ENCODE assay signal across 8 mouse cellular contexts in genomic region chr1:163995609-163995913, GRCm38 (mm10). TPM values are rescaled to one million over a fixed set of nuclear protein-coding genes. Genes with fewer than 3 reads are reported as not detected.
DNase-seq lines count a peak whose midpoint lies in the region; ATAC-seq and TF ChIP-seq lines count a peak whose summit lies in the region.

No protein-coding gene starts in this region.

- TF ChIP-seq POLR2A in olfactory bulb, adult 2 months (IDR thresholded peaks at IDR 0.05; ENCODE audit: insufficient read depth, low read depth, low read length): no peak

- no peak for DNase-seq in lung, embryonic 14.5 days
- DNase-seq in lung, postnatal 10 days: no peak
- no peak for DNase-seq in forebrain, embryonic 11.5 days (ENCODE audit: low spot score)
- no peak for DNase-seq in kidney, postnatal 36 days
- DNase-seq in cerebellum, adult 9-10 months: no peak

- H3K9ac ChIP-seq in lung, embryonic 14.5 days: peak overlapping the region; percentile 84
- no peak overlapping the region; the same call in 1 of the 2 replicates for H3K9ac ChIP-seq in forebrain, embryonic 11.5 days (ENCODE audit: low read length)
- no peak overlapping the region; the same call in 1 of the 2 replicates for H3K9ac ChIP-seq in limb, embryonic 13.5 days

- no peak for TF ChIP-seq CTCF in lung, embryonic 14.5 days (IDR thresholded peaks at IDR 0.05; ENCODE audit: low read depth)
- no peak for TF ChIP-seq CTCF in olfactory bulb, adult 2 months (IDR thresholded peaks at IDR 0.05; ENCODE audit: insufficient read depth, low read depth, low read length)

- H3K4me1 ChIP-seq in lung, embryonic 14.5 days (ENCODE audit: insufficient read depth): no peaks in the 10 kb centered on the region
- no peaks in the 10 kb centered on the region; the same call in 1 of the 2 replicates for H3K4me1 ChIP-seq in forebrain, embryonic 11.5 days (replicated peaks; ENCODE audit: control insufficient read depth, insufficient read depth, low read length)
- peaks cover 9% of the 10 kb centered on the region for H3K4me1 ChIP-seq in limb, embryonic 13.5 days
- no peaks in the 10 kb centered on the region for H3K4me1 ChIP-seq in olfactory bulb, adult 2 months (ENCODE audit: control insufficient read depth, insufficient read depth, low read length)

- peak overlapping the region; percentile 68 for H3K4me3 ChIP-seq in lung, embryonic 14.5 days (ENCODE audit: low read depth, low read length)
- H3K4me3 ChIP-seq in forebrain, embryonic 11.5 days (ENCODE audit: low read depth, low read length): peak overlapping the region; percentile 68
- peak overlapping the region; percentile 79 for H3K4me3 ChIP-seq in limb, embryonic 13.5 days
- H3K4me3 ChIP-seq in olfactory bulb, adult 2 months (ENCODE audit: insufficient read depth, low read depth, low read length): peak overlapping the region; percentile 34; the same call in 1 of the 2 replicates

- no peaks in the 10 kb centered on the region for H3K27me3 ChIP-seq in lung, embryonic 14.5 days (ENCODE audit: insufficient read depth, low read length)
- H3K27me3 ChIP-seq in forebrain, embryonic 11.5 days (ENCODE audit: control insufficient read depth, insufficient read depth, low read length): no peaks in the 10 kb centered on the region
- no peaks in the 10 kb centered on the region for H3K27me3 ChIP-seq in limb, embryonic 13.5 days

- WGBS in lung, embryonic 14.5 days: 76% methylated on average over 1 of the region's 2 CpGs
- WGBS in forebrain, embryonic 11.5 days: 91% methylated on average over 1 of the region's 2 CpGs
- 80% methylated on average over 2 of the region's 2 CpGs for WGBS in limb, embryonic 13.5 days
- 45% methylated on average over 2 of the region's 2 CpGs for WGBS in olfactory bulb, adult 2 months

- no peak overlapping the region for H3K27ac ChIP-seq in lung, embryonic 14.5 days (ENCODE audit: low read depth)
- H3K27ac ChIP-seq in forebrain, embryonic 11.5 days (ENCODE audit: low read depth, low read length): no peak overlapping the region
- no peak overlapping the region for H3K27ac ChIP-seq in limb, embryonic 13.5 days
- H3K27ac ChIP-seq in olfactory bulb, adult 2 months (ENCODE audit: insufficient read depth, low read depth, low read length): no peak overlapping the region

- H3K9me3 ChIP-seq in lung, embryonic 14.5 days (ENCODE audit: low read depth, low read length): no peaks in the 10 kb centered on the region
- H3K9me3 ChIP-seq in forebrain, embryonic 11.5 days (ENCODE audit: control insufficient read depth, low read length): no peaks in the 10 kb centered on the region
- no peaks in the 10 kb centered on the region for H3K9me3 ChIP-seq in limb, embryonic 13.5 days

- no peaks in the 10 kb centered on the region; the same call in 1 of the 2 replicates for H3K36me3 ChIP-seq in lung, embryonic 14.5 days (ENCODE audit: insufficient read depth)
- no peaks in the 10 kb centered on the region for H3K36me3 ChIP-seq in forebrain, embryonic 11.5 days (ENCODE audit: control insufficient read depth, insufficient read depth, low read length)
- no peaks in the 10 kb centered on the region for H3K36me3 ChIP-seq in limb, embryonic 13.5 days

- ATAC-seq in lung, embryonic 14.5 days (ENCODE audit: insufficient read depth): no peak
- ATAC-seq in forebrain, embryonic 11.5 days (replicated peaks; ENCODE audit: low FRiP score): no peak
- ATAC-seq in limb, embryonic 13.5 days (ENCODE audit: low FRiP score, low read depth): no peak
- ATAC-seq in activated CD4-positive, CD25-positive, alpha-beta regulatory T cell, adult 4 months: no peak

- H3K4me2 ChIP-seq in lung, embryonic 14.5 days: peak overlapping the region; percentile 79
- peak overlapping the region; percentile 48 for H3K4me2 ChIP-seq in forebrain, embryonic 11.5 days (ENCODE audit: low read depth, low read length, severe bottlenecking)
- H3K4me2 ChIP-seq in limb, embryonic 13.5 days (replicated peaks): peak overlapping the region; percentile 65

RNA-seq across cellular contexts. Expression of gene Mettl18, which starts 0.9 kb away (rescaled TPM):
- polyA plus RNA-seq in lung, embryonic 14.5 days (2014; fragmentation: Nextera tagmentation; extraction: Ambion mirVana): 9.0 and 10.2 TPM in 2 replicates
- 9.6 and 12.1 TPM in 2 replicates for polyA plus RNA-seq in forebrain, embryonic 11.5 days (2014; fragmentation: Nextera tagmentation; extraction: Ambion mirVana)
- polyA plus RNA-seq in limb, embryonic 13.5 days (2015; fragmentation: Nextera tagmentation; extraction: Ambion mirVana): 9.3 and 10.2 TPM in 2 replicates
- polyA plus RNA-seq in olfactory bulb, adult 2 months (2012; ENCODE audit: insufficient read depth, insufficient read length, low replicate concordance, missing spikeins): not detected in 2 replicates
- 10 to 100 TPM; 15.8 to 19.6 TPM for polyA plus RNA-seq in activated CD4-positive, CD25-positive, alpha-beta regulatory T cell, adult 4 months (2017; shearing (Covaris generic))

RNA-seq across cellular contexts. Expression of gene BC055324, which starts 1.0 kb away (rescaled TPM):
- 32.7 and 34.1 TPM in 2 replicates for polyA plus RNA-seq in lung, embryonic 14.5 days (2014; fragmentation: Nextera tagmentation; extraction: Ambion mirVana)
- 38.4 and 41.2 TPM in 2 replicates for polyA plus RNA-seq in forebrain, embryonic 11.5 days (2014; fragmentation: Nextera tagmentation; extraction: Ambion mirVana)
- 24.3 and 26.4 TPM in 2 replicates for polyA plus RNA-seq in limb, embryonic 13.5 days (2015; fragmentation: Nextera tagmentation; extraction: Ambion mirVana)
- not detected in 2 replicates for polyA plus RNA-seq in olfactory bulb, adult 2 months (2012; ENCODE audit: insufficient read depth, insufficient read length, low replicate concordance, missing spikeins)
- polyA plus RNA-seq in activated CD4-positive, CD25-positive, alpha-beta regulatory T cell, adult 4 months (2017; shearing (Covaris generic)): 1 to 10 TPM; 3.2 to 5.6 TPM

RNA-seq across cellular contexts. Expression of gene Sele, which starts 52.5 kb away (rescaled TPM):
- not detected in 2 replicates for polyA plus RNA-seq in lung, embryonic 14.5 days (2014; fragmentation: Nextera tagmentation; extraction: Ambion mirVana)
- not detected in 2 replicates for polyA plus RNA-seq in forebrain, embryonic 11.5 days (2014; fragmentation: Nextera tagmentation; extraction: Ambion mirVana)
- 0.08 TPM in 2 replicates for polyA plus RNA-seq in limb, embryonic 13.5 days (2015; fragmentation: Nextera tagmentation; extraction: Ambion mirVana)
- polyA plus RNA-seq in olfactory bulb, adult 2 months (2012; ENCODE audit: insufficient read depth, insufficient read length, low replicate concordance, missing spikeins): not detected in 2 replicates
- polyA plus RNA-seq in activated CD4-positive, CD25-positive, alpha-beta regulatory T cell, adult 4 months (2017; shearing (Covaris generic)): not detected
